Mouse (Mus musculus): Measurements from ENCODE around the gene Sprr2b.
"Not testable (repeated sequence)": the region's sequence is repeated elsewhere in the genome, so short reads cannot be mapped to it uniquely, and the experiment has no call there.

Gene Sprr2b

GRCm38 (mm10) chr3:92316320-92316719, at the start of gene Sprr2b:
TSS of gene Sprr2b (plus strand) at chr3:92316620.
- DNase-seq = no peak

DNA sequence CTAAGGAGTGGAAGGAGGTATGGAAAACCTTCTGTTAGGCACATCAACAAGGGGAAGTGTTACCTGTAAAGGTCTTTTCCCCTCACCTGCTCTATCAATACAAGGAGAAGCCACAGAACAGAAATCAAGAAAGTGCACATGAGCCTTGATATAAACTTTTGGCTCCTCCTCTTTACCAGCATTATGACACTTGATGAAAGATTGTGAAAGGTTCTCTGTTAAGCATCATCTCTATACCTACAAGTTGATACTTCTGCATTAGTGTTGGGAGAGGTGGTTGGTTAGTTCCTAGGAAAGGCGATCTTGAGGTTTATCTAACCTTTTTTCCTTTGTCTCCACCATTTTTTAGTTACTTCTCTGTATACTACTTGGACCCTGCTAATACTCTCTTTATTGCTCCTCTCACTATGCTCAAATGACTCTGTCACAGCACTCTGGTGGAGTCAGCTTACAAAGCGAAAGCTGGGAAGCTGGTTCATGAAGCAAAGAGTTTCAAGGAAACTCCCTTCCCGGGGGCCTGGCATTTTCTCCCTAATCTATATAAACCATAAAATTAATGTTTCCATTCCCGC, 44.9 kb upstream of the Sprr2b start:
- not testable (repeated sequence) for DNase-seq

DNA sequence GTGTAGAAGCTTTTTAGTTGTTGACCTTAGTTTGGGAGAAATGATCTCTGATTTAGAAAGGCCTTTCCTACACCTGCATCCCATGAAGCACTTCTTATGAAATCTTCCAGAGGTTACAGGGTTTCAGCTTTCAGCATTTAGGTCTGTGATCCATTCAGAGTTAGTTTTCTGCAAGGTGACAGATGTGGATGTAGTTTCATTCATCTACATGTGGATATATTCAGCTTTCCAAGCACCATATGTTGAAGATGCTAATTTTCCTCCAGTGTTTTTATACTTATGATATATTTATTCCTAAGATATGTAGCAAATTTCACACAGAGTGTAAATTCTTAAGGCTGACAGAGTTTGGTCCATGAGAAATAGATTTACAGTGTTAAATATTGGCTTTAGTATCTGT, 42.9 kb upstream of the Sprr2b start:
- not testable (repeated sequence) for DNase-seq

- DNase-seq = not testable (repeated sequence)
These were observed 42.4 kb upstream of the Sprr2b start for GRCm38 (mm10) chr3:92274018-92274417.

DNA sequence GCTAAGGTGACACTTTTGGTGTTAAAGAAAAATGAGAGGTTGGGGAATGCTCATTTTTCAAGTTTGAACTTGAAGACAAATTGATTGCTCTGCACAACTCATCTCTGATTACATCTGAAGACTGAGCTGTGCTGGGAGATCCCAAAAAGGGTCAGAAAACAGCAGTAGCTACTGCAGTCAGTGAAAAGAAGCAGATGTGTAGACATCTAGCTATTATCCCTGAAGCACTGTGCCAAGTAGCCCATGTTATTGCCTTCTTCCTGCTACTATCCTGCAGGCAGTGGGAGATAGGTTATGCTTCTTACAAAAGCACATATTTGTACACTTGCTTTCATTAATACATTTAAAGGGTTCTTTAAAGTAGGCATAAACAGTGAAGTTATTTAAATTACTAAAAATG, 36.8 kb upstream of the Sprr2b start:
- DNase-seq = not testable (repeated sequence)

- DNase-seq = not testable (repeated sequence)
These were observed 35.3 kb upstream of the Sprr2b start for GRCm38 (mm10) chr3:92280963-92281606.

- not testable (repeated sequence) for DNase-seq
These were observed 31.3 kb upstream of the Sprr2b start, which contains the start of gene Sprr2a3 for GRCm38 (mm10) chr3:92285101-92285500. TSS of gene Sprr2a3 (plus strand) at chr3:92285417.

DNA sequence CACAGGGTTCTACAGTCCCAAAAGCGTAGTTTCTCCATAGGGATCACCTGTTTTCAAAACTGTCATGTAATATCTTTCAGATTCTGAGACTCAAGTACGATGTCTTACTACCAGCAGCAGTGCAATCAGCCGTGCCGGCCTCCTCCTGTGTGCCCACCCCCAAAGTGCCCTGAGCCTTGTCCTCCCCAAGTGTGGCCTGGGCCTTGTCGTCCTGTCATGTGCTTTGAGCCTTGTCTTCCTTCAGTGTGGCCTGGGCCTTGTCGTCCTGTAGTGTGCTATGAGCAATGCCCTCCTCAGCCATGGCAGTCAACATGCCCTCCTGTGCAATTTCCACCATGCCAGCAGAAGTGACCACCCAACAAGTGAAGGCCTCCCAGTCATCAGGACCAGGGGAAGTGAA, 27.9 kb upstream of the Sprr2b start:
- DNase-seq = not testable (repeated sequence)

GRCm38 (mm10) chr3:92307406-92307805, 9.0 kb upstream of the Sprr2b start:
- no peak for DNase-seq

DNA sequence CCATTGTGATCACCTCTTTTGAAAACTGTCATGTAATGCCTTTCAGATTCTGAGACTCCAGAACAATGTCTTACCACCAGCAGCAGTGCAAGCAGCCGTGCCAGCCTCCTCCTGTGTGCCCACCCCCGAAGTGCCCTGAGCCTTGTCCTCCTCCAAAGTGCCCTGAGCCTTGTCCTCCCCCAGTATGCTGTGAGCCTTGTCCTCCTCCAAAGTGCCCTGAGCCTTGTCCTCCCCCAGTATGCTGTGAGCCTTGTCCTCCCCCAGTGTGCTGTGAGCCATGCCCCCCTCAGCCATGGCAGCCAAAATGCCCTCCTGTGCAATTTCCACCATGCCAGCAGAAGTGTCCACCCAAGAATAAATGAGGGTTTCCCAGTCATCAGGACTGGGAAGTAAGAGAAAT, 964 bp downstream of the Sprr2b start:
- no peak for DNase-seq

- no peak for DNase-seq
These were observed 19.9 kb downstream of the Sprr2b start for GRCm38 (mm10) chr3:92336278-92336677.

DNA sequence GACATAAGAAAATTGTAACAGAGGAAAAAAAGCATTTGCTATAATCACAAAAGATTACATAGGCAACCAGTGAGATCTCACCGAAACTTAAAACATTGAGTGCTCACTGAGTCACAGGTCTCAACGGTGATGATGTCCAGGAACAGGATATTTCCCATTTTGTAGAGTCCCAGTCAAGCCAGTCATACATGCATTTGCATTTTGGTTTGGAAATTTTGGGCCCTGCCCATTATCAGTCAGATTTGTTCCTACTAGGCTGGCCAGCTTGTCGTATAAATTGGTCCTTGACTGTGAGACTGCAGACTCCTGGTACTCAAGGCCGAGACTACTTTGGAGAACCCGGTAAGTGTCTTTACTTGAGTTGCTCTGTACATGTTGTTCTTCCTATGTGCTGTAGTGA, 22.4 kb downstream of the Sprr2b start, which contains the start of gene Sprr2d:
TSS of gene Sprr2d (plus strand) at position 301 of the 400 bp plus-strand sequence.
- no peak for DNase-seq

- DNase-seq = no peak
These were observed 35.4 kb downstream of the Sprr2b start, which contains the start of gene Sprr2e for GRCm38 (mm10) chr3:92351843-92352242. TSS of gene Sprr2e (plus strand) at chr3:92352143.

- no peak for DNase-seq
These were observed 45.2 kb downstream of the Sprr2b start for GRCm38 (mm10) chr3:92361619-92362018.

GRCm38 (mm10) chr3:92364887-92365286, 48.5 kb downstream of the Sprr2b start, which contains the start of gene Sprr2f:
TSS of gene Sprr2f (plus strand) at chr3:92365187.
- DNase-seq = no peak

All from kidney, postnatal 36 days (tissue).